ENCODE assay signal across 10 mouse cellular contexts in genomic region chr2:26575865-26576264, GRCm38 (mm10). TPM values are rescaled to one million over a fixed set of nuclear protein-coding genes. Genes with fewer than 3 reads are reported as not detected.
A peak's percentile ranks its signal among the peaks of the same experiment; 100 is the strongest.
DNase-seq lines count a peak whose midpoint lies in the region; ATAC-seq and TF ChIP-seq lines count a peak whose summit lies in the region.
"Had no signal": no experiment of that assay in that cellular context is flagged by ENCODE, and none has a peak within 500 bp of the region (broad histone marks: within the 10 kb centered on the region; RNA-seq: fewer than 3 reads in every experiment).

No protein-coding gene starts in this region.

- TF ChIP-seq CTCF in stomach, postnatal 0 days (IDR thresholded peaks at IDR 0.05; ENCODE audit: low read depth): no peak

- peak overlapping the region; percentile 11; the same call in 1 of the 2 replicates for H3K27ac ChIP-seq in neural tube, embryonic 11.5 days (ENCODE audit: low read depth, low read length)
- peak overlapping the region; percentile 85 for H3K27ac ChIP-seq in heart, embryonic 16.5 days (ENCODE audit: low read length)
- peak overlapping the region; percentile 53 for H3K27ac ChIP-seq in stomach, postnatal 0 days (replicated peaks)
- no peak overlapping the region for H3K27ac ChIP-seq in midbrain, embryonic 16.5 days (ENCODE audit: low read length)

- no peak overlapping the region for H3K4me2 ChIP-seq in neural tube, embryonic 11.5 days (ENCODE audit: low read depth)
- H3K4me2 ChIP-seq in heart, embryonic 16.5 days (ENCODE audit: low read depth, low read length): no peak overlapping the region
- no peak overlapping the region for H3K4me2 ChIP-seq in stomach, postnatal 0 days (replicated peaks; ENCODE audit: low read depth)
- no peak overlapping the region for H3K4me2 ChIP-seq in midbrain, embryonic 16.5 days (ENCODE audit: low read length)
- H3K4me2 ChIP-seq: embryonic facial prominence, embryonic 13.5 days had no signal

- no peak overlapping the region for H3K4me3 ChIP-seq in neural tube, embryonic 11.5 days (ENCODE audit: low read depth, low read length)
- H3K4me3 ChIP-seq in heart, embryonic 16.5 days (ENCODE audit: low read length): no peak overlapping the region
- H3K4me3 ChIP-seq in stomach, postnatal 0 days (ENCODE audit: low read depth, low read length): no peak overlapping the region
- H3K4me3 ChIP-seq in midbrain, embryonic 16.5 days (ENCODE audit: low read depth, low read length): no peak overlapping the region
- H3K4me3 ChIP-seq: embryonic facial prominence, embryonic 13.5 days had no signal

- TF ChIP-seq EP300 in stomach, postnatal 0 days (optimal IDR thresholded peaks at IDR 0.05): no peak

- WGBS in neural tube, embryonic 11.5 days: 57% methylated on average over 4 of the region's 4 CpGs
- WGBS in heart, embryonic 16.5 days: 33% methylated on average over 4 of the region's 4 CpGs
- WGBS in stomach, postnatal 0 days: 57% methylated on average over 4 of the region's 4 CpGs
- 58% methylated on average over 4 of the region's 4 CpGs for WGBS in midbrain, embryonic 16.5 days

- ATAC-seq in neural tube, embryonic 11.5 days (ENCODE audit: insufficient read depth, low FRiP score, low TSS enrichment): no peak
- ATAC-seq in heart, embryonic 16.5 days (replicated peaks; ENCODE audit: extremely low read depth, insufficient read depth, low FRiP score): peak; percentile 10; the same call in 1 of the 2 replicates
- ATAC-seq in stomach, postnatal 0 days (ENCODE audit: low FRiP score, low TSS enrichment): no peak
- no peak for ATAC-seq in midbrain, embryonic 16.5 days
- no peak for ATAC-seq in monocyte, adult 5-6 weeks (replicated peaks; ENCODE audit: insufficient number of reproducible peaks, low FRiP score, low TSS enrichment, poor library complexity, severe bottlenecking)

- no peaks in the 10 kb centered on the region for H3K27me3 ChIP-seq in neural tube, embryonic 11.5 days (ENCODE audit: control insufficient read depth, insufficient read depth, low read length)
- H3K27me3 ChIP-seq in heart, embryonic 16.5 days (ENCODE audit: control insufficient read depth, insufficient read depth, low read length): no peaks in the 10 kb centered on the region
- H3K27me3 ChIP-seq in stomach, postnatal 0 days (ENCODE audit: control insufficient read depth, insufficient read depth, low read length): no peaks in the 10 kb centered on the region
- H3K27me3 ChIP-seq in midbrain, embryonic 16.5 days (ENCODE audit: control insufficient read depth, insufficient read depth, low read depth, low read length): no peaks in the 10 kb centered on the region
- H3K27me3 ChIP-seq: embryonic facial prominence, embryonic 13.5 days had no signal

- no peak for DNase-seq in neural tube, embryonic 11.5 days (ENCODE audit: low spot score)
- no peak for DNase-seq in neural tube, embryonic 10.5 days (ENCODE audit: extremely low spot score, low spot score)
- peak; percentile 81 for DNase-seq in liver
- DNase-seq in stomach, postnatal 0 days (ENCODE audit: low spot score): no peak
- no peak for DNase-seq in cerebellum, adult 11 months

- H3K36me3 ChIP-seq in neural tube, embryonic 11.5 days (ENCODE audit: control insufficient read depth, insufficient read depth, low read length): no peaks in the 10 kb centered on the region
- H3K36me3 ChIP-seq in heart, embryonic 16.5 days (ENCODE audit: control insufficient read depth, insufficient read depth): no peaks in the 10 kb centered on the region
- H3K36me3 ChIP-seq in stomach, postnatal 0 days (ENCODE audit: control insufficient read depth, insufficient read depth, low read length): no peaks in the 10 kb centered on the region
- H3K36me3 ChIP-seq in midbrain, embryonic 16.5 days (ENCODE audit: control insufficient read depth, insufficient read depth, low read length): no peaks in the 10 kb centered on the region
- H3K36me3 ChIP-seq: embryonic facial prominence, embryonic 13.5 days had no signal

- peaks cover 18% of the 10 kb centered on the region; the same call in 1 of the 2 replicates for H3K4me1 ChIP-seq in neural tube, embryonic 11.5 days (ENCODE audit: control insufficient read depth, insufficient read depth, low read length)
- peaks cover 39% of the 10 kb centered on the region for H3K4me1 ChIP-seq in heart, embryonic 16.5 days (ENCODE audit: control insufficient read depth, insufficient read depth, low read length)
- no peaks in the 10 kb centered on the region; the same call in 1 of the 2 replicates for H3K4me1 ChIP-seq in stomach, postnatal 0 days (replicated peaks; ENCODE audit: control insufficient read depth, insufficient read depth)
- H3K4me1 ChIP-seq in midbrain, embryonic 16.5 days (ENCODE audit: control insufficient read depth, insufficient read depth, low read length): no peaks in the 10 kb centered on the region

- H3K9ac ChIP-seq in neural tube, embryonic 11.5 days (ENCODE audit: low read length): no peak overlapping the region
- no peak overlapping the region for H3K9ac ChIP-seq in heart, embryonic 16.5 days (ENCODE audit: low read length)
- no peak overlapping the region for H3K9ac ChIP-seq in stomach, postnatal 0 days (ENCODE audit: low read length)
- H3K9ac ChIP-seq in midbrain, embryonic 16.5 days (ENCODE audit: low read depth, low read length): no peak overlapping the region
- H3K9ac ChIP-seq: embryonic facial prominence, embryonic 13.5 days had no signal

- H3K9me3 ChIP-seq in neural tube, embryonic 11.5 days (ENCODE audit: control insufficient read depth, low read length): no peaks in the 10 kb centered on the region
- H3K9me3 ChIP-seq in heart, embryonic 16.5 days (replicated peaks; ENCODE audit: control insufficient read depth, low read length): no peaks in the 10 kb centered on the region
- no peaks in the 10 kb centered on the region for H3K9me3 ChIP-seq in stomach, postnatal 0 days (ENCODE audit: control insufficient read depth, low read length)
- no peaks in the 10 kb centered on the region for H3K9me3 ChIP-seq in midbrain, embryonic 16.5 days (replicated peaks; ENCODE audit: control insufficient read depth, low read length, poor library complexity, severe bottlenecking)
- H3K9me3 ChIP-seq: embryonic facial prominence, embryonic 13.5 days had no signal

RNA-seq across cellular contexts. Expression of gene Egfl7, which starts 3.9 kb away (rescaled TPM):
- 68.5 and 75.7 TPM in 2 replicates for polyA plus RNA-seq in neural tube, embryonic 11.5 days (2014; fragmentation: Nextera tagmentation; extraction: Ambion mirVana)
- 188 and 216 TPM in 2 replicates for polyA plus RNA-seq in heart, embryonic 16.5 days (2015; fragmentation: Nextera tagmentation; extraction: Ambion mirVana)
- polyA plus RNA-seq in stomach, postnatal 0 days (2015; fragmentation: Nextera tagmentation; extraction: Ambion mirVana): 49.7 and 54.3 TPM in 2 replicates
- polyA plus RNA-seq in midbrain, embryonic 16.5 days (2015; fragmentation: Nextera tagmentation; extraction: Ambion mirVana): 62.0 and 64.4 TPM in 2 replicates
- not detected in 3 replicates for total RNA-seq in monocyte, adult 5-6 weeks (2017)

RNA-seq across cellular contexts. Expression of gene Gm20532, which starts 10.6 kb away (rescaled TPM):
- not detected in 2 replicates for polyA plus RNA-seq in neural tube, embryonic 11.5 days (2014; fragmentation: Nextera tagmentation; extraction: Ambion mirVana)
- polyA plus RNA-seq in heart, embryonic 16.5 days (2015; fragmentation: Nextera tagmentation; extraction: Ambion mirVana): not detected in 2 replicates
- polyA plus RNA-seq in stomach, postnatal 0 days (2015; fragmentation: Nextera tagmentation; extraction: Ambion mirVana): 0.18 TPM in 1 of 2 replicates, not detected in the other
- 0.30 TPM in 1 of 2 replicates, not detected in the other for polyA plus RNA-seq in midbrain, embryonic 16.5 days (2015; fragmentation: Nextera tagmentation; extraction: Ambion mirVana)
- not detected in 3 replicates for total RNA-seq in monocyte, adult 5-6 weeks (2017)
- total RNA-seq: left cerebral cortex, adult 8-10 months had no signal
- polyA plus RNA-seq: embryonic facial prominence, embryonic 13.5 days had no signal

RNA-seq across cellular contexts. Expression of gene Agpat2, which starts 28.4 kb away (rescaled TPM):
- 6.8 and 7.5 TPM in 2 replicates for polyA plus RNA-seq in neural tube, embryonic 11.5 days (2014; fragmentation: Nextera tagmentation; extraction: Ambion mirVana)
- 25.9 and 28.5 TPM in 2 replicates for polyA plus RNA-seq in heart, embryonic 16.5 days (2015; fragmentation: Nextera tagmentation; extraction: Ambion mirVana)
- polyA plus RNA-seq in stomach, postnatal 0 days (2015; fragmentation: Nextera tagmentation; extraction: Ambion mirVana): 109 and 120 TPM in 2 replicates
- polyA plus RNA-seq in midbrain, embryonic 16.5 days (2015; fragmentation: Nextera tagmentation; extraction: Ambion mirVana): 4.0 and 4.1 TPM in 2 replicates
- 24.2 to 27.3 TPM (median 25.1 TPM) in 3 replicates for total RNA-seq in monocyte, adult 5-6 weeks (2017)

RNA-seq across cellular contexts. Expression of gene Fam69b, which starts 52.4 kb away (rescaled TPM):
- 43.7 and 50.3 TPM in 2 replicates for polyA plus RNA-seq in neural tube, embryonic 11.5 days (2014; fragmentation: Nextera tagmentation; extraction: Ambion mirVana)
- 12.5 and 15.8 TPM in 2 replicates for polyA plus RNA-seq in heart, embryonic 16.5 days (2015; fragmentation: Nextera tagmentation; extraction: Ambion mirVana)
- polyA plus RNA-seq in stomach, postnatal 0 days (2015; fragmentation: Nextera tagmentation; extraction: Ambion mirVana): 10.9 and 13.4 TPM in 2 replicates
- polyA plus RNA-seq in midbrain, embryonic 16.5 days (2015; fragmentation: Nextera tagmentation; extraction: Ambion mirVana): 153 and 155 TPM in 2 replicates
- total RNA-seq in monocyte, adult 5-6 weeks (2017): 2.1 to 4.9 TPM in 2 of 3 replicates, not detected in the other

RNA-seq across cellular contexts. Expression of gene Notch1, which starts 59.4 kb away (rescaled TPM):
- polyA plus RNA-seq in neural tube, embryonic 11.5 days (2014; fragmentation: Nextera tagmentation; extraction: Ambion mirVana): 56.9 and 60.4 TPM in 2 replicates
- polyA plus RNA-seq in heart, embryonic 16.5 days (2015; fragmentation: Nextera tagmentation; extraction: Ambion mirVana): 17.9 and 21.8 TPM in 2 replicates
- polyA plus RNA-seq in stomach, postnatal 0 days (2015; fragmentation: Nextera tagmentation; extraction: Ambion mirVana): 4.8 and 5.6 TPM in 2 replicates
- 10.7 and 11.4 TPM in 2 replicates for polyA plus RNA-seq in midbrain, embryonic 16.5 days (2015; fragmentation: Nextera tagmentation; extraction: Ambion mirVana)
- 11.6 to 22.2 TPM (median 13.8 TPM) in 3 replicates for total RNA-seq in monocyte, adult 5-6 weeks (2017)
